In genomic region chr4:151129725-151130557, GRCm38 (mm10) we compare ENCODE assay signal across 11 mouse cellular contexts. TPM values are rescaled to one million over a fixed set of nuclear protein-coding genes. Genes with fewer than 3 reads are reported as not detected.
DNase-seq lines count a peak whose midpoint lies in the region; ATAC-seq lines count a peak whose summit lies in the region.
"Had no signal": no experiment of that assay in that cellular context is flagged by ENCODE, and none has a peak within 500 bp of the region (broad histone marks: within the 10 kb centered on the region; RNA-seq: fewer than 3 reads in every experiment).

No protein-coding gene starts in this region.

- peaks cover 16% of the 10 kb centered on the region for H3K27me3 ChIP-seq in embryonic facial prominence, embryonic 10.5 days (replicated peaks; ENCODE audit: low read depth, poor library complexity, severe bottlenecking)
- H3K27me3 ChIP-seq in heart, embryonic 10.5 days (ENCODE audit: insufficient read depth, poor library complexity, severe bottlenecking), result peaks cover 41% of the 10 kb centered on the region
- H3K27me3 ChIP-seq in limb, embryonic 13.5 days, result no peaks in the 10 kb centered on the region

- peak overlapping the region; percentile 73 for H3K4me2 ChIP-seq in limb, embryonic 13.5 days (replicated peaks)

- DNase-seq in gastrocnemius, adult 18-20 months (ENCODE audit: low spot score), result peak; percentile 89
- no peak for DNase-seq in gastrocnemius, postnatal 4 days (ENCODE audit: low spot score in 2 of 2)
- no peak for DNase-seq in embryonic facial prominence, embryonic 10.5 days (ENCODE audit: low spot score)
- DNase-seq in heart, embryonic 10.5 days (ENCODE audit: low spot score), result no peak
- DNase-seq in urinary bladder, postnatal 10 days (ENCODE audit: low spot score), result no peak
- no peak for DNase-seq in layer of hippocampus, postnatal 14 days (ENCODE audit: low spot score in 2 of 2)
- DNase-seq: adrenal gland, postnatal 14 days had no signal

- 73% methylated on average over 16 of the region's 16 CpGs for WGBS in embryonic facial prominence, embryonic 10.5 days
- 67% methylated on average over 16 of the region's 16 CpGs for WGBS in heart, embryonic 10.5 days
- 66% methylated on average over 16 of the region's 16 CpGs for WGBS in limb, embryonic 13.5 days

- no peaks in the 10 kb centered on the region for H3K9me3 ChIP-seq in embryonic facial prominence, embryonic 10.5 days
- no peaks in the 10 kb centered on the region for H3K9me3 ChIP-seq in heart, embryonic 10.5 days
- no peaks in the 10 kb centered on the region for H3K9me3 ChIP-seq in limb, embryonic 13.5 days

- H3K9ac ChIP-seq in limb, embryonic 13.5 days, result peak overlapping the region; percentile 93

- H3K27ac ChIP-seq in embryonic facial prominence, embryonic 10.5 days (replicated peaks), result peak overlapping the region; percentile 99
- peak overlapping the region; percentile 93 for H3K27ac ChIP-seq in heart, embryonic 10.5 days
- H3K27ac ChIP-seq in limb, embryonic 13.5 days, result peak overlapping the region; percentile 93

- H3K4me1 ChIP-seq in embryonic facial prominence, embryonic 10.5 days, result peaks cover 45% of the 10 kb centered on the region
- peaks cover 45% of the 10 kb centered on the region for H3K4me1 ChIP-seq in heart, embryonic 10.5 days
- H3K4me1 ChIP-seq in limb, embryonic 13.5 days, result peaks cover 30% of the 10 kb centered on the region

- ATAC-seq in limb, embryonic 13.5 days (ENCODE audit: low FRiP score, low read depth), result no peak
- ATAC-seq in megakaryocyte-erythroid progenitor cell, adult 5-6 weeks (replicated peaks; ENCODE audit: low FRiP score, low TSS enrichment, poor library complexity, severe bottlenecking), result no peak

- peak overlapping the region; percentile 78 for H3K4me3 ChIP-seq in embryonic facial prominence, embryonic 10.5 days
- H3K4me3 ChIP-seq in heart, embryonic 10.5 days, result peak overlapping the region; percentile 75
- peak overlapping the region; percentile 67 for H3K4me3 ChIP-seq in limb, embryonic 13.5 days
- H3K4me3 ChIP-seq: myocyte had no signal

- peaks cover 21% of the 10 kb centered on the region for H3K36me3 ChIP-seq in embryonic facial prominence, embryonic 10.5 days (replicated peaks)
- H3K36me3 ChIP-seq in heart, embryonic 10.5 days, result no peaks in the 10 kb centered on the region
- H3K36me3 ChIP-seq in limb, embryonic 13.5 days, result peaks cover 3% of the 10 kb centered on the region; the same call in 1 of the 2 replicates

RNA-seq across cellular contexts. Expression of gene Gm13090, which starts 40.6 kb away (rescaled TPM):
- total RNA-seq in gastrocnemius, adult 18-20 months (2021), result not detected
- not detected for total RNA-seq in gastrocnemius, postnatal 4 days (2021)
- not detected in 2 replicates for polyA plus RNA-seq in embryonic facial prominence, embryonic 10.5 days (2016; fragmentation: Nextera tagmentation; extraction: Ambion mirVana)
- not detected in 2 replicates for polyA plus RNA-seq in heart, embryonic 10.5 days (2016; fragmentation: Nextera tagmentation; extraction: Ambion mirVana)
- polyA plus RNA-seq in limb, embryonic 13.5 days (2015; fragmentation: Nextera tagmentation; extraction: Ambion mirVana), result not detected in 2 replicates
- not detected in 2 replicates for total RNA-seq in megakaryocyte-erythroid progenitor cell, adult 5-6 weeks (2014; fragmentation: Nextera tagmentation)
- not detected in 2 replicates for total RNA-seq in megakaryocyte-erythroid progenitor cell, adult 5-6 weeks (2017)
- not detected for total RNA-seq in layer of hippocampus, postnatal 14 days (2021)
- total RNA-seq: adrenal gland, postnatal 14 days; hematopoietic stem cell, adult 5-6 weeks had no signal
- polyA plus RNA-seq: myocyte had no signal
